9 mouse cellular contexts compared by ENCODE assay signal in genomic region chr10:61751534-61752219, GRCm38 (mm10). TPM values are rescaled to one million over a fixed set of nuclear protein-coding genes. Genes with fewer than 3 reads are reported as not detected.
DNase-seq lines count a peak whose midpoint lies in the region; ATAC-seq and TF ChIP-seq lines count a peak whose summit lies in the region.
"Had no signal": no experiment of that assay in that cellular context is flagged by ENCODE, and none has a peak within 500 bp of the region (broad histone marks: within the 10 kb centered on the region; RNA-seq: fewer than 3 reads in every experiment).

No protein-coding gene starts in this region.

- TF ChIP-seq POLR2A in lung, adult 2 months (IDR thresholded peaks at IDR 0.05; ENCODE audit: borderline replicate concordance, extremely low read depth, low read depth, low read length) = no peak

- no peak overlapping the region for H3K4me2 ChIP-seq in lung, embryonic 14.5 days
- no peak overlapping the region for H3K4me2 ChIP-seq in hindbrain, embryonic 14.5 days (replicated peaks)

- WGBS in lung, embryonic 14.5 days = 77% methylated on average over 20 of the region's 20 CpGs
- 61% methylated on average over 20 of the region's 20 CpGs for WGBS in lung, adult 2 months
- 84% methylated on average over 20 of the region's 20 CpGs for WGBS in hindbrain, embryonic 14.5 days

- peaks cover 93% of the 10 kb centered on the region for H3K36me3 ChIP-seq in lung, embryonic 14.5 days (ENCODE audit: insufficient read depth)
- H3K36me3 ChIP-seq in hindbrain, embryonic 14.5 days (replicated peaks; ENCODE audit: control insufficient read depth, insufficient read depth) = peaks cover 99% of the 10 kb centered on the region

- no peak for TF ChIP-seq CTCF in lung, embryonic 14.5 days (IDR thresholded peaks at IDR 0.05; ENCODE audit: low read depth)
- no peak for TF ChIP-seq CTCF in lung, adult 2 months (IDR thresholded peaks at IDR 0.05; ENCODE audit: insufficient read depth, low read length)

- no peak overlapping the region for H3K27ac ChIP-seq in lung, embryonic 14.5 days (ENCODE audit: low read depth)
- H3K27ac ChIP-seq in hindbrain, embryonic 14.5 days = no peak overlapping the region
- H3K27ac ChIP-seq: forebrain, embryonic 10.5 days had no signal

- H3K9me3 ChIP-seq in lung, embryonic 14.5 days (ENCODE audit: low read depth, low read length) = no peaks in the 10 kb centered on the region
- no peaks in the 10 kb centered on the region for H3K9me3 ChIP-seq in hindbrain, embryonic 14.5 days (ENCODE audit: control insufficient read depth, low read length)
- H3K9me3 ChIP-seq: forebrain, embryonic 10.5 days had no signal

- no peaks in the 10 kb centered on the region for H3K27me3 ChIP-seq in lung, embryonic 14.5 days (ENCODE audit: insufficient read depth, low read length)
- H3K27me3 ChIP-seq in hindbrain, embryonic 14.5 days (ENCODE audit: control insufficient read depth, insufficient read depth, low read length) = no peaks in the 10 kb centered on the region

- H3K4me3 ChIP-seq in lung, embryonic 14.5 days (ENCODE audit: low read depth, low read length) = no peak overlapping the region
- H3K4me3 ChIP-seq in lung, adult 2 months (replicated peaks; ENCODE audit: extremely low read depth, low read depth, low read length) = no peak overlapping the region
- no peak overlapping the region for H3K4me3 ChIP-seq in hindbrain, embryonic 14.5 days (replicated peaks; ENCODE audit: low read length)
- H3K4me3 ChIP-seq: forebrain, embryonic 10.5 days had no signal

- no peaks in the 10 kb centered on the region for H3K4me1 ChIP-seq in lung, embryonic 14.5 days (ENCODE audit: insufficient read depth)
- H3K4me1 ChIP-seq in lung, adult 2 months (ENCODE audit: control insufficient read depth, insufficient read depth, low read length) = peaks cover under 1% of the 10 kb centered on the region; the same call in 1 of the 2 replicates
- H3K4me1 ChIP-seq in hindbrain, embryonic 14.5 days (replicated peaks; ENCODE audit: control insufficient read depth, insufficient read depth, low read length) = no peaks in the 10 kb centered on the region
- H3K4me1 ChIP-seq: forebrain, embryonic 10.5 days had no signal

- DNase-seq in lung, embryonic 14.5 days = peak; percentile 57
- no peak for DNase-seq in lung, adult 2 months
- DNase-seq in adrenal gland, postnatal 36 days = peak; percentile 58 to 72
- DNase-seq in kidney, postnatal 14 days = peak; percentile 90
- DNase-seq in hindbrain, embryonic 14.5 days (ENCODE audit: low spot score) = no peak
- DNase-seq in urinary bladder, postnatal 10 days (ENCODE audit: low spot score) = no peak
- DNase-seq in thymus, postnatal 36 days = no peak

- H3K9ac ChIP-seq in lung, embryonic 14.5 days = no peak overlapping the region
- no peak overlapping the region for H3K9ac ChIP-seq in hindbrain, embryonic 14.5 days

- ATAC-seq in lung, embryonic 14.5 days (ENCODE audit: insufficient read depth) = no peak
- peak; percentile 72 for ATAC-seq in megakaryocyte progenitor cell, adult 5-6 weeks (replicated peaks; ENCODE audit: poor library complexity)
- no peak for ATAC-seq in hindbrain, embryonic 14.5 days (ENCODE audit: low FRiP score)

RNA-seq across cellular contexts. Expression of gene H2afy2, which starts 32.3 kb away (rescaled TPM):
- 132 and 142 TPM in 2 replicates for polyA plus RNA-seq in lung, embryonic 14.5 days (2014; fragmentation: Nextera tagmentation; extraction: Ambion mirVana)
- polyA plus RNA-seq in lung, adult 2 months (2012; rRNA removed) = 5.4 and 6.5 TPM in 2 replicates
- total RNA-seq in adrenal gland, postnatal 36 days (2021) = 1 to 10 TPM; 9.1 to 9.4 TPM
- 2.0 and 2.2 TPM in 2 replicates for total RNA-seq in megakaryocyte progenitor cell, adult 5-6 weeks (2015)
- 2.2 and 2.9 TPM in 2 replicates for total RNA-seq in megakaryocyte progenitor cell, adult 5-6 weeks (2017)
- polyA plus RNA-seq in hindbrain, embryonic 14.5 days (2014; fragmentation: Nextera tagmentation; extraction: Ambion mirVana) = 202 and 203 TPM in 2 replicates

RNA-seq across cellular contexts. Expression of gene Aifm2, which starts 36.6 kb away (rescaled TPM):
- 11.5 and 12.1 TPM in 2 replicates for polyA plus RNA-seq in lung, embryonic 14.5 days (2014; fragmentation: Nextera tagmentation; extraction: Ambion mirVana)
- 19.3 and 22.1 TPM in 2 replicates for polyA plus RNA-seq in lung, adult 2 months (2012; rRNA removed)
- 100 to 1,000 TPM; 187 to 377 TPM for total RNA-seq in adrenal gland, postnatal 36 days (2021)
- 1.2 and 1.3 TPM in 2 replicates for total RNA-seq in megakaryocyte progenitor cell, adult 5-6 weeks (2015)
- total RNA-seq in megakaryocyte progenitor cell, adult 5-6 weeks (2017) = 3.7 and 4.4 TPM in 2 replicates
- 11.9 and 12.3 TPM in 2 replicates for polyA plus RNA-seq in hindbrain, embryonic 14.5 days (2014; fragmentation: Nextera tagmentation; extraction: Ambion mirVana)

RNA-seq across cellular contexts. Expression of gene Tysnd1, which starts 56.4 kb away (rescaled TPM):
- polyA plus RNA-seq in lung, embryonic 14.5 days (2014; fragmentation: Nextera tagmentation; extraction: Ambion mirVana) = 37.2 and 41.4 TPM in 2 replicates
- 50.2 and 69.7 TPM in 2 replicates for polyA plus RNA-seq in lung, adult 2 months (2012; rRNA removed)
- 100 to 1,000 TPM in 1 of 2 experiments, 10 to 100 TPM in 1; 66.4 to 113 TPM for total RNA-seq in adrenal gland, postnatal 36 days (2021)
- total RNA-seq in megakaryocyte progenitor cell, adult 5-6 weeks (2015) = 19.0 and 19.7 TPM in 2 replicates
- 19.9 and 22.7 TPM in 2 replicates for total RNA-seq in megakaryocyte progenitor cell, adult 5-6 weeks (2017)
- polyA plus RNA-seq in hindbrain, embryonic 14.5 days (2014; fragmentation: Nextera tagmentation; extraction: Ambion mirVana) = 32.0 and 32.1 TPM in 2 replicates

Comparison
In these comparisons a context has a peak if more than half of its experiments do, and no peak if none do; other contexts are left out.
1. DNase-seq: peak in lung, embryonic 14.5 days (single experiment), adrenal gland, postnatal 36 days (2 of 2) and kidney, postnatal 14 days (single experiment); none in lung, adult 2 months (single experiment), hindbrain, embryonic 14.5 days (single experiment), urinary bladder, postnatal 10 days (single experiment) and thymus, postnatal 36 days (0 of 2).
2. RNA of gene H2afy2, which starts 32.3 kb away (polyA plus RNA-seq): 202 to 203 TPM in hindbrain, embryonic 14.5 days and 132 to 142 TPM in lung, embryonic 14.5 days; 5.4 to 6.5 TPM in lung, adult 2 months; every median in the first group is over 10 times any median in the second.